Mouse (Mus musculus) monocyte, adult 59 days (primary cell): ENCODE data around the gene Mpg. TPM values are rescaled to one million over a fixed set of nuclear protein-coding genes. Genes with fewer than 3 reads are reported as not detected.

Source experiments
- total RNA-seq, 2 experiments: library from RNA; stranded (reverse); gene quantifications; one replicate each; pipeline ENCODE4 v1.2.4; 2023

Mpg gene
- 10 to 100 TPM; 14.1 to 16.5 TPM for total RNA-seq

GRCm38 (mm10) chr11:32226124-32226871 is at the start of gene Mpg:
Gene Mpg, plus strand, starts transcription at chr11:32226505.

DNA sequence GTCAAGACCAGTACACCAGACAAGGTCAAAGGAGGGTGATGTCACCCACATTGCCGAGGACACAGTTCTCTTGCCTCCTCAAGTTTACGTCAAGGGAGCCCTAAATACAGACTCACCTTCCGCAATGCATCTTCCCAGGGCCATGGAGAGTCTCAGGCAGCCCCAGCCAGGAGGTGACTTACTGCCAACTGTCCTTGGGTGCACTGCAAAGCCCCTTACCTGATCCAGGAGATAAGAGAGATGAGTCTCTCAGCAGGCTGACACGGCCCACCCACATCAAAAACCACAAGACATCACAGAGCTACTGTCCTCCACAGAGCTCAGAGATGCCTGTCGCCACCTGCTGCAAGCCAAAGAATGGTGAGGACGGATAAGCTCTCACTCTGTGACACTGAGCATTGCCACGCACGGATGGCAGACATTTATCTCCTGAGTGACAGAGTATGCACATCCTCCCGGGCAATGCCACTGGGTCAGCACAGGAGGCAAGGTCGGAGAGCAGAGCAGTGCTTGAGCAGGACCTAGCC is 26.2 kb upstream of the Mpg start, which contains the start of gene Il9r:
TSS of gene Il9r (minus strand) at position 205 of the 527 bp plus-strand sequence.

GRCm38 (mm10) chr11:32205058-32205873 is 21.0 kb upstream of the Mpg start, which contains the start of gene Snrnp25:
Gene Snrnp25, plus strand, starts transcription at chr11:32205415.

DNA sequence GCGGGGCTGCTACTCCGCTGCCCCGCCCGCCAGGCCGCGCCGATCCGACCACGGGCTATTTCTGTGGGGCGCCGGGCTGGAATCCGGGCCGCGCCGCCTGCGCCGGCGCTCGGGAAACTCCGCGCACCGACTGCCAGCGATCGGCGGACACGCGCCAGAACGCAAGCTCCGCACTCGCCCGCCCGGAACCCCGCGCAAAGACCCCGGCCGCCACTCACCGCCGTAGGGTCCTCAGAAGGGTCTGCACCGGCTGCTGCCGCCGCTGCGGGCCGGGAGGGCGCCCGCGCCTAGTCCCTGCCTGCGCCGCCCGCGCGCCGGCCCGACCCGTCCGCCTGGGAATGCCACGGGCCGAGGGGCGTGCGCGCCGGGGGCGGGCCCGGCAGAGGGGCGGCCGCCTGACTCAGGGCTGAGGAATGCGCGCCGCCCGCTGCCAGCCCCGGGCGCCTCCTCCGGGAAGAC is 4.3 kb upstream of the Mpg start, which contains the start of gene Rhbdf1:
TSS of gene Rhbdf1 (minus strand) at position 350 of the 459 bp plus-strand sequence.

DNA sequence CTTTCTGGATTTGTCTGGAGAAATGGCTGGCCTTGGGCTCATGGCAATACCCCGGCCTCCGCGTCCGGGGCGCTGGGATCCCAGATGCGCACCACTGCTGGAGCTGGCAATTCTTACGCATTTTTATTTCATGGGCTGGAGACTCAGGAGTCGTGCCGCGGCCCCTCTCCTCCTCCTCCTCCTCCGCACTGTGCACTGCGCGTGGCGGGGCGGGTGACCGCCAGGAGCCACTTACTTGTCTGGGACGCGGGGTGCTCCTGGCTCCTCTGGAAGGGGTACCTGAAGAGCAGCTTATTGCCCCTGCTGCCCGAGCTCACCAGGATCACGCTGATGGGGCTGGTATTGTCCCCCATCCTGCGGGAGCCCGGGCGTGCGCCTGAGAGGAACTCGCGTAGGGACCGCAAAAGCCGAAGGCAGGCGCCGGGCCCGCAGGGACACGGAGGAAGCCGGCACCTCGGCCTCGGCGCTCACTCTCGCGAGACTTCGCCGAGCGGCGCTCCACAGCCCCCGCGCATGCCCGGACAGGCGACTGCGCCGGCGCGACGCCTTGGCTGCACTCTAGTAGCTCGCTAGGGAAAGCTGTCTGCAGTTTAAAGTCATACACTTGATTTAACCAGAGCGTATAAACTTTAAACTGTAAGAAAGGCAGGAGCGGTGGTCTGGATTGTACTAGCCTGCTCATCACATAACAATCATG is 41.0 kb downstream of the Mpg start, which contains the start of gene Nprl3:
TSS of gene Nprl3 (minus strand) at position 520 of the 697 bp plus-strand sequence.

DNA sequence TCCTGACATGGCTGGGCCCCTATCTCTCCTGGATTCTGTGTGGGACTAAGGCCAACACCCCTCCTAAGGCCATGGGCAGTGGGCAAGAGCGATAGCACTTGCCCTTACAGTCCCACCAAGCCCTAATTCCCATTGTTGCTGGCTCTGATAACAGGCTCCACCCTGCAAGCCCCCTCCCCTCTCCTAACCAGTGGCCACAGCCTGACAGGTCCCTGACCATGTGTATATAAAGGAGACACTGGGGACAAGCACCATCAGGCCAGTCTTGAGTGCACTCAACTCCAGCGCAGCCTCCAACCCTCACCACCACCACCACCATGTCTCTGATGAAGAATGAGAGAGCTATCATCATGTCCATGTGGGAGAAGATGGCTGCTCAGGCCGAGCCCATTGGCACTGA is 50.0 kb downstream of the Mpg start, which contains the start of gene Hba-x:
TSS of gene Hba-x (plus strand) at position 54 of the 400 bp plus-strand sequence.

Other genes with a start within 250 kb of the Mpg start
- under 1 TPM in 1 of 2 experiments, not detected in 1; 0.24 TPM for gene Nsg2, start 226.0 kb upstream of the Mpg start, total RNA-seq
- gene Il9r, start 26.2 kb upstream of the Mpg start, total RNA-seq, result not detected
- 10 to 100 TPM in 1 of 2 experiments, 1 to 10 TPM in 1; 8.4 to 11.5 TPM for gene Snrnp25, start 21.1 kb upstream of the Mpg start, total RNA-seq
- 1 to 10 TPM; 2.1 to 5.4 TPM for gene Rhbdf1, start 4.2 kb upstream of the Mpg start, total RNA-seq
- 10 to 100 TPM; 32.3 to 39.0 TPM for gene Nprl3, start 41.2 kb downstream of the Mpg start, total RNA-seq
- gene Hba-x, start 49.9 kb downstream of the Mpg start, total RNA-seq, result not detected
- 100 to 1,000 TPM in 1 of 2 experiments, 10 to 100 TPM in 1; 25.9 to 166 TPM for gene Hba-a1, start 57.0 kb downstream of the Mpg start, total RNA-seq
- not detected for gene Hbq1b, start 60.5 kb downstream of the Mpg start, total RNA-seq
- gene Hba-a2, start 70.0 kb downstream of the Mpg start, total RNA-seq, result 100 to 1,000 TPM in 1 of 2 experiments, 10 to 100 TPM in 1; 12.9 to 122 TPM
- not detected for gene Hbq1a, start 73.6 kb downstream of the Mpg start, total RNA-seq
- 10 to 100 TPM in 1 of 2 experiments, 1 to 10 TPM in 1; 9.4 to 10.0 TPM for gene Sh3pxd2b, start 121.3 kb downstream of the Mpg start, total RNA-seq
- 1 to 10 TPM; 2.1 to 5.6 TPM for gene Ubtd2, start 228.9 kb downstream of the Mpg start, total RNA-seq